Comparison of ENCODE assay signal across 19 mouse cellular contexts in genomic region chr17:78317381-78317780, GRCm38 (mm10).
"Had no signal": no experiment of that assay in that cellular context is flagged by ENCODE, and none has a peak within 500 bp of the region (broad histone marks: within the 10 kb centered on the region; RNA-seq: fewer than 3 reads in every experiment).

No protein-coding gene starts in this region.

- H3K4me3 ChIP-seq: midbrain, embryonic 10.5 days; midbrain, embryonic 12.5 days; myocyte; neural tube, embryonic 13.5 days; neural tube, embryonic 15.5 days had no signal

- H3K27ac ChIP-seq: midbrain, embryonic 10.5 days; midbrain, embryonic 12.5 days; neural tube, embryonic 13.5 days; neural tube, embryonic 15.5 days had no signal

- H3K9ac ChIP-seq: lung, embryonic 14.5 days; midbrain, embryonic 12.5 days; neural tube, embryonic 13.5 days; neural tube, embryonic 15.5 days had no signal

- H3K4me2 ChIP-seq: lung, embryonic 14.5 days; midbrain, embryonic 12.5 days; neural tube, embryonic 13.5 days; neural tube, embryonic 15.5 days had no signal

- H3K9me3 ChIP-seq: midbrain, embryonic 10.5 days; midbrain, embryonic 12.5 days; neural tube, embryonic 13.5 days; neural tube, embryonic 15.5 days had no signal

- H3K27me3 ChIP-seq: midbrain, embryonic 12.5 days; neural tube, embryonic 13.5 days; neural tube, embryonic 15.5 days had no signal

- ATAC-seq: midbrain, embryonic 16.5 days had no signal

- DNase-seq: lung, adult 18-20 months; lung, embryonic 14.5 days; lung, postnatal 10 days; lung, postnatal 4 days; midbrain, embryonic 14.5 days; retina, postnatal 1 day; right cerebral cortex, adult 18-20 months; right cerebral cortex, postnatal 25 days; right cerebral cortex, postnatal 4 days; spleen, adult 18-20 months; thymus, adult 18-20 months; thymus, postnatal 14 days; thymus, postnatal 36 days had no signal
